In genomic region chr13:29399908-29400307, GRCm38 (mm10) we compare ENCODE assay signal across 20 mouse cellular contexts.
DNase-seq lines count a peak whose midpoint lies in the region; ATAC-seq and TF ChIP-seq lines count a peak whose summit lies in the region.
"Had no signal": no experiment of that assay in that cellular context is flagged by ENCODE, and none has a peak within 500 bp of the region (broad histone marks: within the 10 kb centered on the region; RNA-seq: fewer than 3 reads in every experiment).

No protein-coding gene starts in this region.

- TF ChIP-seq POLR2A in lung, adult 2 months (IDR thresholded peaks at IDR 0.05; ENCODE audit: borderline replicate concordance, extremely low read depth, low read depth, low read length): no peak

- H3K36me3 ChIP-seq in lung, embryonic 16.5 days (ENCODE audit: control insufficient read depth, insufficient read depth, low read length): no peaks in the 10 kb centered on the region
- H3K36me3 ChIP-seq: limb, embryonic 13.5 days had no signal

- no peak overlapping the region for H3K4me2 ChIP-seq in lung, embryonic 16.5 days (ENCODE audit: low read depth, low read length)
- H3K4me2 ChIP-seq: heart, embryonic 11.5 days; limb, embryonic 13.5 days had no signal

- H3K4me1 ChIP-seq in lung, embryonic 16.5 days (replicated peaks; ENCODE audit: control insufficient read depth, insufficient read depth, low read length): no peaks in the 10 kb centered on the region
- no peaks in the 10 kb centered on the region for H3K4me1 ChIP-seq in lung, adult 2 months (ENCODE audit: control insufficient read depth, insufficient read depth, low read length)

- DNase-seq in adrenal gland, adult (ENCODE audit: inconsistent age in 2 of 2, low spot score in 1 of 2): peak; percentile 29 to 64
- DNase-seq in adrenal gland, postnatal 4 days (ENCODE audit: low spot score in 2 of 2): no peak
- DNase-seq in gastrocnemius, adult 18-20 months (ENCODE audit: low spot score): peak; percentile 24
- no peak for DNase-seq in gastrocnemius, postnatal 4 days (ENCODE audit: low spot score in 2 of 2)
- no peak for DNase-seq in lung, adult 2 months
- peak; percentile 64 for DNase-seq in forelimb bud, embryonic 11.5 days (ENCODE audit: low read depth, low spot score)
- no peak for DNase-seq in cerebellum, adult 8-10 months
- DNase-seq: adrenal gland, postnatal 14 days; cerebellum, adult 9-11 months; heart, postnatal 10 days; kidney, adult 2 months; kidney, postnatal 10 days; lung, postnatal 14 days; right cerebral cortex, postnatal 25 days; thymus, postnatal 4 days had no signal

- no peak overlapping the region for H3K4me3 ChIP-seq in lung, embryonic 16.5 days (ENCODE audit: low read length)
- no peak overlapping the region for H3K4me3 ChIP-seq in lung, adult 2 months (replicated peaks; ENCODE audit: extremely low read depth, low read depth, low read length)
- H3K4me3 ChIP-seq: limb, embryonic 13.5 days had no signal

- H3K27ac ChIP-seq in lung, embryonic 16.5 days (ENCODE audit: low read length): no peak overlapping the region
- H3K27ac ChIP-seq: limb, embryonic 13.5 days; liver, embryonic 14.5 days had no signal

- peak; percentile 47; the same call in 1 of the 2 replicates for ATAC-seq in lung, embryonic 16.5 days (ENCODE audit: low read depth)
- ATAC-seq: inflammation-experienced regulatory T-cells, adult 6 months had no signal

- WGBS in lung, embryonic 16.5 days: 38% methylated on average over 5 of the region's 5 CpGs
- WGBS in lung, adult 2 months: 73% methylated on average over 5 of the region's 5 CpGs

- no peaks in the 10 kb centered on the region for H3K9me3 ChIP-seq in lung, embryonic 16.5 days (ENCODE audit: control insufficient read depth, low read length)
- H3K9me3 ChIP-seq: limb, embryonic 13.5 days had no signal

- H3K9ac ChIP-seq in lung, embryonic 16.5 days (ENCODE audit: low read length): no peak overlapping the region
- H3K9ac ChIP-seq: limb, embryonic 13.5 days; liver, embryonic 14.5 days had no signal

- TF ChIP-seq CTCF in lung, adult 2 months (IDR thresholded peaks at IDR 0.05; ENCODE audit: insufficient read depth, low read length): no peak

- no peaks in the 10 kb centered on the region for H3K27me3 ChIP-seq in lung, embryonic 16.5 days (ENCODE audit: control insufficient read depth, insufficient read depth, low read depth, low read length)
- H3K27me3 ChIP-seq: limb, embryonic 13.5 days had no signal

Comparison
In these comparisons a context has a peak if more than half of its experiments do, and no peak if none do; other contexts are left out.
1. DNase-seq: peak in adrenal gland, adult (2 of 2), gastrocnemius, adult 18-20 months (single experiment) and forelimb bud, embryonic 11.5 days (single experiment); none in adrenal gland, postnatal 4 days (0 of 2), gastrocnemius, postnatal 4 days (0 of 2), lung, adult 2 months (single experiment) and cerebellum, adult 8-10 months (single experiment).